Mouse (Mus musculus): ENCODE measurements around the gene Bhlhe40.

Bhlhe40 gene

DNA sequence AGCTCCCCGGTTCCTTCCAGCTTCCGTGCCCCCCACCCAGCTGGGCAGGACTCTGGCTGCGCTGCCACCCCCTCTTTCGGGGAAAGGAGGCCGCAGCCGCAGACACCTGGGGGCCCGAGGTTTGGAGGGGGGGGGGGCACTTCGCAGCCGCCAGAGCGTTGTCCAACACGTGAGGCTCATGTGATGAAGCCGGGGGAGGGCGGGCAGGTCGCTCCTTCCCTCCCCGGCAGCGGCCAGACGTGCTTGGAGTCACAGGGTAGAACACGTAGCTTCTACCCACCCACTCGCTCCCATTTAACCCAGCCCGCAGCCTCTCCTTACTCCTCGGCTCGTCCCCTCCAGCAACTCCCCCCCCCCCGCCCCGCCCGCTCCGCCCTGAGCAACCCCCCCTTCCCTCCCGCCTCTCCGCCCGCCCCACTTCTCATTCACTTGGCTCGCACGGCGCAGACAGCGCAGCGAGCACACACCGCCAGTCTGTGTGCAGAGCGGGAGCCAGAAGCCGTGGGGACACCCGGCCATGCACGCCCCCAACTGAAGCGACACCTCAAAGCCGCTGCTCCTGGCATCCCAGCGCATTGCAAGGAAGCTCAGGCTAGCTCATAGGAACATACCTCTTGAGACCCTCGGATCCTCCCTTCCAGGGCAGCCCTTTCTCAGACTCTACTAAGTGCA is at the start of gene Bhlhe40:
Gene Bhlhe40, plus strand, starts transcription at position 424 of the 672 bp plus-strand sequence.
- peak; percentile 95 to 96 for DNase-seq (ENCODE audit: inconsistent age in 2 of 2, low spot score in 1 of 2)

GRCm38 (mm10) chr6:108611663-108612062 is 48.8 kb upstream of the Bhlhe40 start:
- DNase-seq (ENCODE audit: inconsistent age in 2 of 2, low spot score in 1 of 2), result no peak

- DNase-seq (ENCODE audit: inconsistent age in 2 of 2, low spot score in 1 of 2), result no peak
Observed at GRCm38 (mm10) chr6:108618025-108618424, 42.4 kb upstream of the Bhlhe40 start.

- no peak for DNase-seq (ENCODE audit: inconsistent age in 2 of 2, low spot score in 1 of 2)
Observed at GRCm38 (mm10) chr6:108623028-108623565, 37.3 kb upstream of the Bhlhe40 start.

- DNase-seq (ENCODE audit: inconsistent age in 2 of 2, low spot score in 1 of 2), result no peak
Observed at GRCm38 (mm10) chr6:108624915-108625314, 35.5 kb upstream of the Bhlhe40 start.

- no peak for DNase-seq (ENCODE audit: inconsistent age in 2 of 2, low spot score in 1 of 2)
Observed at GRCm38 (mm10) chr6:108630701-108631100, 29.7 kb upstream of the Bhlhe40 start.

DNA sequence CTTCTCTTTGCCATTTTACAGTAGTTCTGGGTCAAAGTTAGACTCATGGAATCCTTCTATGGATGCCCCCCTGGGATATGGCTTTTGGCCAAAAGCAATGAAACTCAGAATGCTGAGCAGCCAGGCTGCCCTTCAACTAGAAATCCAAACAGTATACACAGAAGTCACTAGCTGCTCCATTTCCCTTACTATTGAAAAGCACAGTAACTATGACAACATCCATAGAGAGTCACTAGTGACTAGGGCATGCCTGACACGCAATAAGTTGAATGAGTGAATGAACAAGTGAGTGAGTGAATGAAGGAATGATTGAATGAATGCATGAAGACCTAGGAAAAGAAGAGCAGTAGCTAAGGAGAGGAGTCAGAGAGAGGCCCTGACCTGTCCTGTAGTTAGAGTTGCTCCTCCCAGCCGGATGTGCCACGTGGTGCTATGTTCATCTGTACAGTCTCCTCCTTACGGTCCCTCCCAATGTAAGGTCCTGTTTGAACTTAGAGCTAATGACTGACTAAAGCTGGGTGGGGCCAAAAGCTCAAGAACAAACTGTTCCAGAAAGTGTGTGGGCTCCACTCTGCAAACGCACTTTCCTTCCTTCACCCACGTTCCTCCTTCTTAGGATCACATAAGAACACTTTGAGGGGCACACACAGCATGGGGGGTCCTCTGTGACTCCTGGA is 22.1 kb upstream of the Bhlhe40 start:
- no peak for DNase-seq (ENCODE audit: inconsistent age in 2 of 2, low spot score in 1 of 2)

DNA sequence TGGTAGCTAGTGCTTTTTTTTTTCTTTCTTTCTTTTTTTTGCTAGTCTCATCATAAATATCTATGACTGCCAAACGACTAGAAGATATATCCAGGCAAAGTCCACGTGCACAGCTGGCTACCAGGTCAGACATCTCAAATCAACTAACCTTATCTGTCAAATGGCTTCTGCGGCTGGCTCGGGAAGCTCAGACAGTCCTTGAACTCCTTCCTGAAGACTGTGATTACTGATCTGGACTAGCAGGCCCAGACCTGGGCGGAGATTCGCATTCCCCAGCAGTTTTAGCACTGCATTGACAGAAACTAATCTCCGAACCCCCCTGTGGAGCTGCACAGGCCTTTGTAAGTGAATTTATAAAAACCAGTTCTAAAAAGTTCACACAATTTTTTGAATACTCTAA is 18.4 kb upstream of the Bhlhe40 start:
- peak; percentile 44 to 65 for DNase-seq (ENCODE audit: inconsistent age in 2 of 2, low spot score in 1 of 2)

DNA sequence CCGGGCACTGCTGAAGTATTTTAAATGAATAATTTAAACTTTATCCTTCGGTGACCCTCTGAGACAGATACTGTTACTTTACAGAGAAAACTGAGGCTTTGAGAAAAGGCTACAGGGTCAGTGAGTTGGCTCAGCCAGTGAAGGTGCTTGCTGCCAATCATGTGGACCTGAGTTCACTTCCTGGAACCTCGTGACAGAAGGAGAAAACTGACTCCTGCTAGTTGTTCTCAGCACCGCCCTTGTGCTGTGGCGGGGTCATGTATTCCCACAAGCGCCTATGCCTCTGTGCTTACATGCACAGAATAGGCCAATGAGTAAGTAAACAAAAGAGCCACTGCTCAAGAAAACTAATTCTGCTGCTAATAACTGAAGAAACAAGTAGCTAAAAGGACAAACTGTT is 17.4 kb upstream of the Bhlhe40 start:
- no peak for DNase-seq (ENCODE audit: inconsistent age in 2 of 2, low spot score in 1 of 2)

- no peak for DNase-seq (ENCODE audit: inconsistent age in 2 of 2, low spot score in 1 of 2)
Observed at GRCm38 (mm10) chr6:108644311-108644710, 16.1 kb upstream of the Bhlhe40 start.

- DNase-seq (ENCODE audit: inconsistent age in 2 of 2, low spot score in 1 of 2), result no peak
Observed at GRCm38 (mm10) chr6:108647094-108647493, 13.3 kb upstream of the Bhlhe40 start.

DNA sequence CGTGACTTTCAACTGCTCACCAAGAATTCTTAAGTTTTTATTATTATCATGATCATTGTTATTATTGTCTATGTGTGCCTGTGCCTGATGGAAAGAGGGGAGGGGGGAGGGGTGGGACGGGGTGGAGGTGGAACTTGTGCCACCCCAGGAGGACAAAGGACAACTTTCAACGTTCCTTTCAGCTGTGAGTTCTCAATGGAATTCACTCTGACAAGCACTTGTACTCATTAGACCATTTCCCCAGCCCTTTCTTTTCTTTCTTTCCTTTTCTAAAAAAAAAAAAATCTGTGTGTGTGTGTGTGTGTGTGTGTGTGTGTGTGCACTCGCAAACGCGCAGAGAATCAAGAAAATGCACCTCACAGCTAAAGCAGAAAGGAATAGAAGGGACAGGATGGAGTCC is 12.4 kb upstream of the Bhlhe40 start:
- DNase-seq (ENCODE audit: inconsistent age in 2 of 2, low spot score in 1 of 2), result no peak

DNA sequence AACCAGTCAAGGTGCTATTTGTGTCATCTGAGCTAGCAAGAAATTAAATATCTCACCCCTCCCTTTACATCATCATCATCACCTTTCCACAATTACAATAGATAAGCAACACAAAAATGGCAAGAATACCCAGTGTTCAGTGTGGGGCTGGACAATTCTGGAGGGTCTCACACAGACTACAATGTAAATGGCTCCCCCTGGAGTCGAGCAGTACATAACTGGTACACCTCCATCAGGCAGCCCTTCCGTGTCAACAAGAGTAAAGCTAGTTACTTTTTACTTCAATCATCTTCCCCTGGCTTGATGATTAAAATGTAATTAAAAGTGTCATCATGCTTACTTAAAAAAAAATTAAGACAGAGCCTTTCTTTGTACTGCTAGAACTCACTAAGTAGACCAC is 4.6 kb upstream of the Bhlhe40 start:
- no peak for DNase-seq (ENCODE audit: inconsistent age in 2 of 2, low spot score in 1 of 2)

DNA sequence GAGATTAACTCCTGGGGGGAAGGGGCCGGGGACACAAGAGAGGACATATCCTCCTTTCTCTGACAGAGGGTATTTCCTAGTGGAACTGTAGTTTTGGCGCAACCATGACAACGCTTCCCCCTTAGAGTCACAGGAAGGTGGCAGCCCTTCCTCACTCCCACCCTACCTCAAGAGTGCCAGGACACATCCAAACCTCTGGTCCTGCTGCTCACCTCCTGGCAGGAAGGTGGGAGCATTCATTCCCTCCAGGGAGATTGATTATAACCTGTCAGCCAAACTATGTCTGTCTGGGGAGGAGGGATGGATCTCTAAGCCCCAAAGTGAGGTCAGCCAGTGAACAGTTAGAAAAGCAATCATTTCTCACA is 2.4 kb upstream of the Bhlhe40 start:
- peak in 1 of 2 experiments; percentile 49 for DNase-seq (ENCODE audit: inconsistent age in 2 of 2, low spot score in 1 of 2)

DNA sequence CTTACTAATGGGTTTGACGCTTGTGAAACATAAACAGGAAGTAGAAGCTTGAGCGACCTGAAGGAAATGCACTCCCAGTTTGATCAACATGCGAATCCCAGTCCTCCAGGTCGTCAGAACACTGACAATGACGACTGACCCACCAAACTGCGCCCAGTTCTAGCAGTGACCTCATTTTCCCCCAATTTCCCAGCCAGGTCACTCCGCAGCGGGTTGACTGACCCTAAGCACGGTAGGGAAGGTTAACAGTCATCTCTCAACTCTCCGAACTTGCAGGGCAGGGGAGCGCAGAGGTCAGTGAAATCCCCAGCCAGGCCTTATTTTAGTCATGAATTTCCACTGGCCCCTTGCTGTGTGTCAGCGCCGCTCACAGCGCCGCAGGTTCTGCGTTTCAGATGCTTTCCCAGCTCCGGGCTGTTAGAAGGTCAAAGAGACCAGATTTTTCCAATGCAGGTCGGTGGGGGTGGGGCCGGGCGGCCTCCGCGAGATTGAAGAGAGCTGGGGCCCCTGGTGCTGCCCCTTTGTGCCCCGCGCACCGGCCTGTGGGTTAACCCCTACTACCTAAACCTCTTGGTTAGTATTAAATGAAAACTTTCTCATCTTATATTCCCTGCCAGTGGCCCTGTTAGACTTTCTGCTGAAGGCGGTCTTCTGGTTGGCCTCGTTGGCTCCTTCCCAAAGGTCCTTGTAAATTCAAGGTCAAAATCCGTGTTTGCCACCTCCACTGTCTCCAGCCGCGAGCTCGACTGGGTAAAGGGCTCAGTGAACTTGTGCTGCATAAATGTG is 1.8 kb upstream of the Bhlhe40 start:
- peak; percentile 84 to 95 for DNase-seq (ENCODE audit: inconsistent age in 2 of 2, low spot score in 1 of 2)

GRCm38 (mm10) chr6:108659221-108659725 is 1.2 kb upstream of the Bhlhe40 start:
- peak; percentile 98 to 99 for DNase-seq (ENCODE audit: inconsistent age in 2 of 2, low spot score in 1 of 2)

- peak; percentile 95 to 98 for DNase-seq (ENCODE audit: inconsistent age in 2 of 2, low spot score in 1 of 2)
Observed at GRCm38 (mm10) chr6:108659726-108660205, 663 bp upstream of the Bhlhe40 start.

DNA sequence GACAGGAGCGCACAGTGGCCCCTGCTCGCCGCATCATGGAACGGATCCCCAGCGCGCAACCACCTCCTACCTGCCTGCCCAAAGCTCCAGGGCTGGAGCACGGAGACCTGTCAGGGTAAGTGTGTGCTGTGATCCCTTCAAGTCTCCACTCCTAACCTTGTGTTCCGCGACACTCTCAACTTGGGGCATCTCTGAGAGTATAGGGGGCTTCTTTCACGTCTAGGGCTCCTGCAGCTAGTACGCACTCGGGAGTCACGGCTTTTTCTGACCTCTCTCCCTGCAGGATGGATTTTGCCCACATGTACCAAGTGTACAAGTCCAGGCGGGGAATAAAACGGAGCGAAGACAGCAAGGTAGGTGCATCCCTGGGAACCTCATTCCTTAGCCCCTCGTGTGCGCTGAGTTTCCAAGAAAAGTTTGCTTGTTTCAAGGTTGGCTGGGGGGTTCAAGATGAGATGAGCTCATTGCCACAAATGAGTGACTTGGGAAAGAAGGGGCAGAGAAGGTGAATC is 505 bp downstream of the Bhlhe40 start:
- DNase-seq (ENCODE audit: inconsistent age in 2 of 2, low spot score in 1 of 2), result no peak

- DNase-seq (ENCODE audit: inconsistent age in 2 of 2, low spot score in 1 of 2), result peak; percentile 93 to 97
Observed at GRCm38 (mm10) chr6:108661412-108661811, 983 bp downstream of the Bhlhe40 start.

- peak in 1 of 2 experiments; percentile 55 for DNase-seq (ENCODE audit: inconsistent age in 2 of 2, low spot score in 1 of 2)
Observed at GRCm38 (mm10) chr6:108661890-108662289, 1.5 kb downstream of the Bhlhe40 start.
